Mouse (Mus musculus) layer of hippocampus, postnatal 10 days (tissue): ENCODE data around the gene Fgd5. TPM values are rescaled to one million over a fixed set of nuclear protein-coding genes. Genes with fewer than 3 reads are reported as not detected.

Experiments
- total RNA-seq, 2 experiments: library from RNA; stranded (reverse); gene quantifications; 2 replicates each; pipeline ENCODE4 v1.2.3; 2021

The Fgd5 gene
- total RNA-seq, 2 experiments from 2014 or later, result 9.0 to 9.6 TPM

Other genes starting within 250 kb of the Fgd5 start
- gene Grip2, start 151.6 kb upstream of the Fgd5 start, total RNA-seq, result 10 to 100 TPM in 1 of 2 experiments, 1 to 10 TPM in 1; 9.6 to 10.6 TPM
- 10 to 100 TPM; 22.1 to 23.2 TPM for gene Ccdc174, start 100.8 kb upstream of the Fgd5 start, total RNA-seq
- 1 to 10 TPM; 1.8 to 2.0 TPM for gene 4930590J08Rik, start 76.1 kb upstream of the Fgd5 start, total RNA-seq
- gene Nr2c2, start 112.5 kb downstream of the Fgd5 start, total RNA-seq, result 10 to 100 TPM; 83.7 to 86.6 TPM
- 10 to 100 TPM; 47.2 to 54.5 TPM for gene Mrps25, start 205.2 kb downstream of the Fgd5 start, total RNA-seq
- 10 to 100 TPM; 32.5 to 37.6 TPM for gene Rbsn, start 236.0 kb downstream of the Fgd5 start, total RNA-seq